Mouse (Mus musculus): ENCODE measurements around the gene Cd3e.

Cd3e gene

DNA sequence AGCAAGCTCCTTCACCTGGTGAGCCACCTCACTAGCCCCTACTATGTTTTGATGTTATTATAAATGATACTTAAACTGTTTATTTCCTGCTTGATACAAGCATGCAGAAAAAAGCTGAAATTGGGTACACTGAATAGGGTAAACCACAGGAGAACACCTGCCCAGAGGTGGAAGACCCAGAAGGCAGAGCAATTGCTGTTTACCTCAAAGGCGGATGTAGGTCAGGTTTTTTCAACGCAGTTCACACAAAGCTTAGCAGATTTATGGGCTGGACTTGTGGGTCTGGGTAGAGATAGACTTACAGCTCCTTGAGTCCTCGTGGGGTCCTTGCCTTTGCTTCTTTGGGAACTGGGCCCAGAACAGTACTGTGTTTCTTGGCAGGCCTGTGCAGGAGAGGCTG, 6.4 kb upstream of the Cd3e start:
- DNase-seq (ENCODE audit: low read depth, low spot score): no peak

DNA sequence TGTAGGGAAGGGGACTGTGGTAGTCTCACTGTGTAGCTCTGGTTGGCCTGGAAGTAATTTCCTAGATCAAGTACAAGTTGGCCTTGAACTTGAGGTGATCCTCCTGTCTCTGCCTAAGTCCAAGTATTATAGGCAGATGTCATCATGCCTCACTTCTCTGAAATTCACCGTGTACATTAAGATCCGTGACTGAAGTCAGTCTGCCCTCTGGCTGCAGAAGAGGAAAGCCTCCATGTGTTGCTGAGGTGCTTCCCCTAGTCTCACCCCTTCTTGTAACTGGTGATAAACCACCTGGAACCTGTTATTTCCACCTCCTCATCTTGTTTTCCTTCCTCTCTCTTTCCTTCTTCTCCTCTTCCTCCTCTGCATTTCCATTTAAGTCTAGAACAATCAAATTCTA, 5.5 kb upstream of the Cd3e start:
- no peak for DNase-seq (ENCODE audit: low read depth, low spot score)

GRCm38 (mm10) chr9:45011291-45011690, 1.9 kb upstream of the Cd3e start:
- DNase-seq (ENCODE audit: low read depth, low spot score): no peak

GRCm38 (mm10) chr9:45010461-45010860, 1.0 kb upstream of the Cd3e start:
- DNase-seq (ENCODE audit: low read depth, low spot score): no peak

- no peak for DNase-seq (ENCODE audit: low read depth, low spot score)
Measured at GRCm38 (mm10) chr9:45008342-45008741, 1.1 kb downstream of the Cd3e start.

- no peak for DNase-seq (ENCODE audit: low read depth, low spot score)
Measured at GRCm38 (mm10) chr9:45007404-45007803, 2.0 kb downstream of the Cd3e start.

DNA sequence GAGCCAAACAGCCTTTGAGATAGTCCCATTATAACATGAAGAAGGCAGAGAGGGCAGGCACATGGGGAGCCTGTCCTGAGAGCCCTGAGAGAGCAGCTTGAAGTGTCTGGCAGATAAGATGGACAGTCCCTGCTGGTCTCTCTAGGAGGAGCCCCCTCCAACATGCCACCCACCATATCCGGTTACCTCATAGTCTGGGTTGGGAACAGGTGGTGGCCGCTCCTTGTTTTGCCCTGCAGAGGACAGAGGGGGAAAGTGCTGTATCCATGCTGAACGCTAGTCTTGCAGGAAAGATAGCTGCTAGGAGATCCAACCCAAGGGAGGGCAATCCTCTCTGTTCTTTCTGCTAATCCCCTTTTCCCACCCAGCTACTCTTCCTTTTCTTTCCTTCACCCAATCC, 9.2 kb downstream of the Cd3e start:
- no peak for DNase-seq (ENCODE audit: low read depth, low spot score)

DNA sequence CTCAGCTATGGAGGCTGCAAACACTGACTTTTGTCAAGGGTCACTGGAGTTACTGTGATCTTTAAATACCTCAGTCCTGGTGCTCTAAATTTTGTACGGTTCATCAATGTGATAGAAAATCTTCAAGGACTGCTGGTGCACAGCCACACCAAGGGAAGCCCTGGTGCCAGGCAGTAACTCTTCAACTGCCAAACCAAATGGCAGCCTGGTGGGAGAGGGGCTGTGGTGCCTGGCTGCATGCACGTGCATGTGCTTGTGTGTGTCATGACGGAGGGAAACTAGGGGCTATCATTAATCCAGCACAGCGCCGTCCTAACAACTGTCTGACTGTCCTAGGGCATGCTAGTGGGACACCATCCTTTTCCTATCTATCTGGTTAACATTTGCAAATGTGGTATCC, 9.7 kb downstream of the Cd3e start:
- DNase-seq (ENCODE audit: low read depth, low spot score): no peak

DNA sequence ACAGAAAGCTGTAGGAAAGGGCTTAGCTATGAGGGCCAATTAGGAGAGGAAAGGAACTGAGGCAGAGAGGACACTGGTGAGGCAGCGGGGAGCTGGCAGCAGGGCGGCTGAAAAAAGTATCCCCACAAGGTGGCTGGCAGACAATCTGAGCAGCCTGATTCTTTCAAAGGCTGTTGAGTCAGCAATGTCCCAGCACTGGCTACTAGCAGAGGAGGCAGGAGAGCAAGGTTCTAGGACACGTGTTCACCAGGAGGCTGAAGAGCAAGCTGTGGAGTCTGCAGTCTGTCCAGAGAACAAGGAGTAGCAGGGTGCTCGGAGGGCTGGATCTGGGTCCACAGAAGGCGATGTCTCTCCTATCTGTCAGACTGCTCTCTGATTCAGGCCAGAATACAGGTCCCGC, 10.3 kb downstream of the Cd3e start:
- peak; percentile 13 for DNase-seq (ENCODE audit: low read depth, low spot score)

- no peak for DNase-seq (ENCODE audit: low read depth, low spot score)
Measured at GRCm38 (mm10) chr9:44998138-44998537, 11.3 kb downstream of the Cd3e start.

DNA sequence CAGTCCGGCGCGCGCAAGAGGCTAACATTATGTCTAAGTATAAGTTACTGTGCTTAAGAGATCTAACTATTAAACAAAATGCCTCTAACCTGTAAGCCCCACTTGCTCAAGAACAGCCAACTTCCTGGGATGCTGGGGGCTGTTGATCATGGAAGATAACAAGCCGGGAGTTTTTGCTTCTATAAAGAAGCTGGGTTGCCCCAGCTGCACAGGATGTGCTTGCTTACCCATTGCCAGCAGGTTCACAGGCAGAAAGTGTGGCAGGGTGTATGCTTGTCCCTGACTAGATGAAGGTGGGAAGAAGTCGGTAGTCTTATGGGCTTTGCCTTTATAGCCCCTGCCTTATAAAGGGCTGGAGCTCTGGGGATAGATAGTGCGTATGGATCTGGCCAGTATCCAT, 12.8 kb downstream of the Cd3e start:
- no peak for DNase-seq (ENCODE audit: low read depth, low spot score)

GRCm38 (mm10) chr9:44994962-44995361, 14.5 kb downstream of the Cd3e start:
- no peak for DNase-seq (ENCODE audit: low read depth, low spot score)

DNA sequence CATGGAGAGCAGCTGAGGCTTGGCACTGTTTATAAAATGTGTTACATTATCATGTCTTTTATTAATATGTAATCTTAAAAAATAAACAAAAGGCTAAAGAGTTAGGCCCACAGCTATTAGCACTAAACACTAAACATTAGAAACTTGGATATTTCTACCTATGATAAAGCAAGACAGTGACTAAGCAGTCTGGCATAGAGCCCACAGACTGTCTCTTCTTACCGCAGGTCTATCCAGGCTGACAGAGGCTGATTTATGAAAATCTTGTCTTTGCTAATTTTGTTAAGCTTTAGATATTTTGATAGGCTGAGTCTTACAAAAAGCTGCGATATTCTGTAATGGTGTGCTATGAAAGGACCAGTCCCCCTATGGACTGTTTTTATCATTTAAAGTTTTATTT, 16.2 kb downstream of the Cd3e start:
- DNase-seq (ENCODE audit: low read depth, low spot score): no peak

GRCm38 (mm10) chr9:44992271-44992670, 17.2 kb downstream of the Cd3e start:
- DNase-seq (ENCODE audit: low read depth, low spot score): no peak

DNA sequence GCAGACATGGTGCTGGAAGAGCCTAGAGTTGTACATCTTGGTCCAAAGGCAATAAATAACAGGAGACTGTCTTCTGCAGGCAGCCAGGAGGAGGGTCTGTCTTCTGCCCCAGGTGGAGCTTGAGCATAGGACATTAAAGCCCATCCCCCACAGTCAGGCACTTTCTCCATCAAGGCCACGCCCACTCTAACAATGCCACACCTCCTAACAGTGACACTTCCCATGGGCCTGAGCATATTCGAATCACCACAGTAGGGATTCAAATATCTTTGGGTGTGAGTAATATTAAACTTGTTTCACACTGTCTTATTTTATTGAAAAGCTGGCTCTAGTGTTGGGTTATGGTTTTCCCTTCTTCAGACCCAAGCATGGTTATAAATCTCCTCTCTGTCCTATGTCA, 17.6 kb downstream of the Cd3e start:
- DNase-seq (ENCODE audit: low read depth, low spot score): no peak

DNA sequence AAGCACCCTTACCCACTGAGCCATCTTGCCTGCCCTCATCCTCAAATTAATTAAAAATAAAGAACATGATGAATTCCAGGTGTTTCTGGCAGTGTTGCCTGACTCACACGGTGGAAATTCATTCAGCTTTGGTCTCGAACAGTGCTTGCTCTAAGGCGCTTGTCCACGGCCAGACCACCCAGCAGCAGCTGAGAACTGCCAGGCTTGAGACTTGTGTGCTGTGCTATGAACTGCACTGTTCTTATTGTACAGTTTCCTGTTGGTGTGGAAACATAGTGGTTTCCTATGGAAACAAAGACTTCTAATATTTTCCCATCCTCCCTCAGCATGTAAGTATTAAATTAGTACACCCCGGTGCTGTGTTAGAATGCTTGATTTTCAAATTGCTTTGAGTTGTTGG, 22.5 kb downstream of the Cd3e start:
- DNase-seq (ENCODE audit: low read depth, low spot score): no peak

DNA sequence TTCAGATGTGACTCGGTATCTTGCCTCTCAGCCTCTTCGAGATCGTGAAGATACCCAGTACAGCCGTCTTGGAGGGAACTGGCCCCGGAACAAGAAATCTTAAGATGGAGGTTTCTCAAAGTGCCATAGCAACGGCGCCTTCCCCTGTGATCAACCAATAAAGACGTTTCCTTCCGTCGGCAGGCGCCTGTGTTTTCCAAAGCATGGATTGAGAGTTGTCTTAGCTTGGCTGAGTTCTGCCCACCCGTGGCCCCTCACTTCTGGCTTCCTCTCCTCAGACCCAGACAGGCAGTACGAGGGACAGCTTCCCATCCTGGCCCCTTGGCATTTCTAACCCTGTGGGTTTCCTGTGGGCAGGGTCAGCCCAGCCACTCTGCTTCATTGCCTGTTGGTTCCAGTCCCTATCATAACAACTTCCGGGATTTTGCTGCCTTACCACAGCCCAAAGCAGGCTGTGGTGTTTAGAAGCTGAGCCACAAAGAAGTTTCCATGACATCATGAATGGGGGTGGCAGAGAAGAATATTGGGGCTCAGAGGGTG, 23.1 kb downstream of the Cd3e start:
- DNase-seq (ENCODE audit: low read depth, low spot score): no peak

DNA sequence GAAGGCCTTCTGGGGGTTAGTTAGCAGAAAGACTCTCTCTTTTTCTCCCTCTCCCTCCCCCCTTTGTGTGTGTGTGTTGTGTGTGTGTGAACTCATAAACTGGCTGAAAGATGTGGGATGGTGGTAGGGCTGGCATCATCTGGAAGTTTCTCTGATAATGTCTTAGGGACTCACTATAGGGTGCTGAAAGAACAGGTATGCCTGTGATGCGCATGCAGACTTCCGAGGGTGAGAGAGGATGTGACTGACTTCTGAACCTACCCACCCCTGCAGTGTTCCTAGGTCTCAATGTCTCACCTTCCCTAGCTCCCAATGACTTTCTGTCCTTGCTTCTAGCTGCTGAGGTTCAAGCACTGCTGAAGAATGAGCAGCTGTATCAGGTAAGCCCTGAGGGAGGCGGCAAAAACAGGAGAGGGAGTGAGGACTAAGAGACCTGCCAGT, 23.7 kb downstream of the Cd3e start:
- no peak for DNase-seq (ENCODE audit: low read depth, low spot score)

GRCm38 (mm10) chr9:44983001-44983400, 26.4 kb downstream of the Cd3e start:
- DNase-seq (ENCODE audit: low read depth, low spot score): no peak

GRCm38 (mm10) chr9:44982531-44982930, 26.9 kb downstream of the Cd3e start:
- no peak for DNase-seq (ENCODE audit: low read depth, low spot score)

GRCm38 (mm10) chr9:44982081-44982480, 27.3 kb downstream of the Cd3e start:
- DNase-seq (ENCODE audit: low read depth, low spot score): no peak

DNA sequence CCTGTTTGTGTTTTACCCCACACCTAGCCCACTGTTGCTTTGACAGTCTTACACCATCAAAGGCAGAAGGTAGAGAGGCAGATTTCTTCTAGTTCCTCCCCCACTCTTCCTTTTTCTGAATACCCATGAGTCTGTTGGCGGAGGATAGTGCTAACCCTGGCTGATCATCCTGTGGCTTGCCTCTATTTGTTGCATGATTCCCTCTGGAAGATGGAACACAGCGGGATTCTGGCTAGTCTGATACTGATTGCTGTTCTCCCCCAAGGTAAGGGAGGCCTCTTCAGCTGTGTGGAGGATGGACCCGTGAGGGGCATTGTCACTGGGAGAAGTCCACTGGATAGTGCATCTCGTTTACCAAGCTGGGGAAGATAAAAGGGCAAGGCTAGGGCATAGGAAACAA, 27.8 kb downstream of the Cd3e start, which contains the start of gene Cd3d:
Gene Cd3d (plus strand): TSS at position 111 of the 400 bp plus-strand sequence.
- DNase-seq (ENCODE audit: low read depth, low spot score): no peak

DNA sequence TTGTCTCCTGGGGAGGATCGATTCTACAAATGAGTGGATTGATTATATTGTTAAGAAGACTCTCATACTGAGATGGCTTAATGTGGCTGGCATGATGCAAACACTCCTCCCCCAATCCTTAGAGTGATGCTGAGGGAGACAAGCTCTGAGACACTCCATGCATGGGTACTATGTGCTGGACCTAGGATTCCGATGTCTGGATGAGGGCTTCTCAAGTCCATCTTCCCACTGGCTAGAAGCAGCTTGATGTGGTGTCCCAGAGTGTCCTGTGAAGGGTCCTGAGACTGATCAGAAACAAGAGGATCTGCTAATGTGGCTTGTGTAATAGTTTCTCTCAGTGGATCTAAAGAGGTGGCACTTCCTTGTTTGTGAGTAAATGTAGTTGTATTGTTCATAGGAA, 28.3 kb downstream of the Cd3e start:
- DNase-seq (ENCODE audit: low read depth, low spot score): no peak

GRCm38 (mm10) chr9:44980242-44980641, 29.2 kb downstream of the Cd3e start, which contains the start of gene Cd3g:
Cd3g (minus strand) TSS chr9:44980431.
- DNase-seq (ENCODE audit: low read depth, low spot score): no peak

Data from telencephalon, adult 2 months (tissue).